Mouse (Mus musculus): ENCODE results near the gene Zpld1. TPM values are rescaled to one million over a fixed set of nuclear protein-coding genes. Genes with fewer than 3 reads are reported as not detected.

Zpld1 gene
- polyA plus RNA-seq (2014; fragmentation: Nextera tagmentation; extraction: Ambion mirVana), result 4.2 and 4.5 TPM in 2 replicates

DNA sequence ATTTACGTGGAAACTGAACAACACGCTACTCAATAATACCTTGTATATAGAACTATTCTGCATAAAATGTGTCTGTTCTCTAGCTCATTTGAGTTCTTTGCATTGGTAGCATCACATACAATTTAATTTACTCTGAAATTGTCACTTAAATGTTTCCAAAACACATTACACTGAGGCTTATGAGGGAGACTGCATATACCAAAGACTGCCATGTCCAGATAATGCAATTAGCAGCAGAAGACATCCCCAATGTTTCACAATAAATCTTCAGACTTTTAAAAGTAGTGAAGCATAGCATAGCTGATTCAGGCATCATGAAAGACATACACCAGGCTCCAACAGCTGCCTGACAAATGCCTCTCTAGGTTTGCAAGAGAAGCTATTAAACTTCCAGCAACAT, at the start of gene Zpld1:
TSS of gene Zpld1 (minus strand) at position 101 of the 400 bp plus-strand sequence.
- no peak within 1 kb of the TSS for H3K27ac ChIP-seq (replicated peaks; ENCODE audit: low read depth, low read length)
- no peaks in the 10 kb centered on the region for H3K4me1 ChIP-seq (ENCODE audit: control insufficient read depth, insufficient read depth, low read length)
- H3K4me2 ChIP-seq (ENCODE audit: low read depth, low read length), result no peak within 1 kb of the TSS
- no peaks in the 10 kb centered on the region for H3K27me3 ChIP-seq (replicated peaks; ENCODE audit: control insufficient read depth, insufficient read depth, low read length)
- DNase-seq (ENCODE audit: low spot score) (no peak), ATAC-seq (ENCODE audit: low read depth) (no peak)
- no peak within 1 kb of the TSS for H3K4me3 ChIP-seq (ENCODE audit: low read depth, low read length)
- WGBS, result 94% methylated on average over 2 of the region's 2 CpGs
- no peak within 1 kb of the TSS for H3K9ac ChIP-seq (ENCODE audit: low read depth, low read length)
- no peaks in the 10 kb centered on the region for H3K9me3 ChIP-seq (ENCODE audit: control insufficient read depth, low read length)
- no peaks in the 10 kb centered on the region for H3K36me3 ChIP-seq (ENCODE audit: control insufficient read depth, insufficient read depth, low read length)

DNA sequence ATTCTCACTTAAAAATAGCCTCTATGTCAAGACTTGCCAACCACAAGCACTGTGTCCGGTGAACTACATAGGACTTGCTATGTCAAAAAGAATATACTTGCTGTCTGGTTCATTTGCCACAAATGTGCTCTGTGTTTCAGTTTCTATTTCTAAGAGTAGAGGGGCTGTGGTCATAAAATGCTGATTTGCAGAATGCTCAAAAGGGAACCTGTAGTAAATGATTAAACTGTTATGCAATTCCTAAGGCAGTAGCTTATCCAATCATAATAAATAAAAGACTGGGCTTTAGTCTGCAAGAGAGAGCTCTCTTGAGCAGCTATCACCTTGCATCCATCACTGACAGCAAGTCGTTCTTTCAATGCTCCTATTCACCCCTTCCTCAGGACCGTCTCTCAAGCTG, 47.9 kb upstream of the Zpld1 start:
- Histone ChIP-seq H3K9me3 (ENCODE audit: control insufficient read depth, low read length) (peaks cover 6% of the 10 kb centered on the region), H3K27me3 (replicated peaks; ENCODE audit: control insufficient read depth, insufficient read depth, low read length) (no peaks in the 10 kb centered on the region), H3K4me1 (ENCODE audit: control insufficient read depth, insufficient read depth, low read length) (no peaks in the 10 kb centered on the region), H3K36me3 (ENCODE audit: control insufficient read depth, insufficient read depth, low read length) (no peaks in the 10 kb centered on the region), H3K27ac (replicated peaks; ENCODE audit: low read depth, low read length) (no peak overlapping the region), H3K4me3 (ENCODE audit: low read depth, low read length) (no peak overlapping the region), H3K4me2 (ENCODE audit: low read depth, low read length) (no peak overlapping the region), H3K9ac (ENCODE audit: low read depth, low read length) (no peak overlapping the region)
- DNase-seq (ENCODE audit: low spot score), result no peak
- WGBS, result 75% methylated on average over 3 of the region's 3 CpGs
- ATAC-seq (ENCODE audit: low read depth), result no peak

DNA sequence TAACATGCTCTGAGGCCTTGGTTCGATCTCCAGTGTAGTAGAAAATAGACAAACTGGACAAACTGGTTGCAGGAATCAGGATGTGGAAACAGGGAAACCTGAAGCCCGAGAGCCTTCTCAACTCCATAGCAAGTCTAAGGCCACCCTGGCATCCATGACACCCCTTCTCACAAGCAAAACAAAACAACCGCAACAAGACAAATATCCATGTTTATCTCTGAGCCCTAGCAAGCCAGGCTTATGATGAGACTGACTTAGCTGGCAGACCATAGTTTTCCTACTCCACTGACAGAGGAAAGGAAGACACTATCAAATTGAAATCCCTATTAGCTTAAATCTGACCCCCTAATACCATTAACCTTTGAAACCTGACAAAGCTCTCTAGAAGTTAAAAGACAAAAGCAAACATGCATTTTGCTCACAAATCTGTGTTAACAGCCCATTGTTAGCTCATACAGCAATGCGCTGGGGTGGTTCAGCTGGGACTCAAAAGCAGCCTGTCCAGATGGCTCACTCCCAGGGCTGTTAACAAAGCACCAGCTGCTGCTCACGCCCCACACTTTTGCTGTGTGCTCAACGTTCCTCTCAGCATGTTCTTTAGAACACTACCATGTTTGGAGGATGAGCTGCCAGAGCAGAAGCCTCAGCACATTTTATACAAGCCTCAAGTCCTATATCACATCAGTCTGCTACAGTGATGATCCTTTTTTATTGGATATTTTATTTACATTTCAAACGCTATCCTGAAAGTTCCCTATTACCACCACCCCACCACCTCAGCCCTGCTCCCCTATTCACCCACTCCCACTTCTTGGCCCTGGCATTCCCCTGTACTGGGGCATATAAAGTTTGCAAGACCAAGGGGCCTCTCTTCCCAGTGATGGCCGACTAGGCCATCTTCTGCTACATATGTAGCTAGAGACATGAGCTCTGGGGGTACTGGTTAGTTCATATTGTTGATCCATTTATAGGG, 24.0 kb upstream of the Zpld1 start:
- Histone ChIP-seq H3K4me2 (ENCODE audit: low read depth, low read length) (no peak overlapping the region), H3K4me1 (ENCODE audit: control insufficient read depth, insufficient read depth, low read length) (no peaks in the 10 kb centered on the region), H3K9me3 (ENCODE audit: control insufficient read depth, low read length) (no peaks in the 10 kb centered on the region), H3K36me3 (ENCODE audit: control insufficient read depth, insufficient read depth, low read length) (no peaks in the 10 kb centered on the region), H3K4me3 (ENCODE audit: low read depth, low read length) (no peak overlapping the region), H3K9ac (ENCODE audit: low read depth, low read length) (no peak overlapping the region), H3K27ac (replicated peaks; ENCODE audit: low read depth, low read length) (no peak overlapping the region), H3K27me3 (replicated peaks; ENCODE audit: control insufficient read depth, insufficient read depth, low read length) (no peaks in the 10 kb centered on the region)
- WGBS, result 56% methylated on average over 8 of the region's 8 CpGs
- peak; percentile 80 for DNase-seq (ENCODE audit: low spot score)
- peak; percentile 97 for ATAC-seq (ENCODE audit: low read depth)

DNA sequence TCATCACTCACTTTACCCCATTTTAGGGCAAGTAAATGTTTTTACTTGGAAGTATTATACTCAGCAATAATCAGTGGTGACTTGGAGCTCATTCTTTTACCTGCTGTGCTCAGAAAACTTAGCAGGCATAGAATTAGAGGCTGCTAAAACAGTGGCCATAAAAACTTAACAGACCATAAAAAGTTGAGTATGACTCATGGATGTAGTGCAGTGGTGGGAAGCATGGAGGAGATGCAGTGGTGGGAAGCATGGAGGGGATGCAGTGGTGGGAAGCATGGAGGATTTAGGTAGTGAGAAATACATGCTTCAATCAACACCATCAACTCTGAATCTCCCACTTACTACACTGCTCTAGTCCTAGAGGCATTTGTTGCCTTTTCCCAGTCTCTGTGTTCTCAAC, 19.2 kb upstream of the Zpld1 start:
- Histone ChIP-seq H3K9ac (ENCODE audit: low read depth, low read length) (no peak overlapping the region), H3K9me3 (ENCODE audit: control insufficient read depth, low read length) (no peaks in the 10 kb centered on the region), H3K4me2 (ENCODE audit: low read depth, low read length) (no peak overlapping the region), H3K27me3 (replicated peaks; ENCODE audit: control insufficient read depth, insufficient read depth, low read length) (no peaks in the 10 kb centered on the region), H3K4me1 (ENCODE audit: control insufficient read depth, insufficient read depth, low read length) (no peaks in the 10 kb centered on the region), H3K36me3 (ENCODE audit: control insufficient read depth, insufficient read depth, low read length) (no peaks in the 10 kb centered on the region), H3K4me3 (ENCODE audit: low read depth, low read length) (no peak overlapping the region), H3K27ac (replicated peaks; ENCODE audit: low read depth, low read length) (no peak overlapping the region)
- DNase-seq (ENCODE audit: low spot score), result no peak
- ATAC-seq (ENCODE audit: low read depth), result no peak

DNA sequence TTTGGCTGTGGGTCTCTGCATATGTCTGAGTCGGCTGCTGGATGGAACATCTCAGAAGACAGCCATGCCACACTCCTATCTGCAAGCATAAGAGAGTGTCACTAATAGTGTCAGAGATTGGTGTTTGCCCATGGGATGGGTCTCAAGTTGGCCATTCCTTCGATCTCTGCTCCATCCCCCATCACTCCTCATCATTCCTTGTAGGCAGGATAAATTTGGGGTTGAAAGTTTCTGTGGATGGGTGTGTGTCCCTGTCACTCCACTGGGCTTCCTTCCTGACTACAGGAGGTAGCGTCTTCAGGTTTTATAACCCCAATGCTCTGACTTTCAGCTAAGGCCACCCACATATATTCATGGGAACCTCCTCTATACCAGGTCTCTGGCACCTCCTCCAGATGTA, 14.3 kb upstream of the Zpld1 start:
- H3K27me3 ChIP-seq (replicated peaks; ENCODE audit: control insufficient read depth, insufficient read depth, low read length), result no peaks in the 10 kb centered on the region
- WGBS, result 96% methylated on average over 3 of the region's 3 CpGs

DNA sequence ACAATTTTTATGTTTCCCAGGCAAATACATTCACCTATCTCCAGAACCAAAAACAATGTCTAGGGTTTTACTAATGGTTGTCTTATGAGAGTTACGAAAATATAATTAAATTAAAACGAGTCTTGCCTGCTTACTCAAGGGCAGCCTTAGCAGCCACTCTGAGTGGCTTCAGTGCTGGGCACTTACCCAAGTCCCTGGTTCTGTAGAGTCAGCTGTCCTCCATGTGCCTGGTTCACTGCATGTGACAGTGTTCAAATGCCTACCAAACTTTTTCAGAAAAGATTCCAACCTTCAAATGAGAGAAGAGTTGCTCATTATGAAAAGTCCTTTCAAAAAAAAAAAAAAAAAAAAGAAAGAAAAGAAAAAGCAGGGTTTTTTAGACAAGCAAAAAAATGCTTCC, 15.1 kb downstream of the Zpld1 start:
- H3K4me3 ChIP-seq (ENCODE audit: low read depth, low read length), result no peak overlapping the region
- H3K27ac ChIP-seq (replicated peaks; ENCODE audit: low read depth, low read length), result no peak overlapping the region
- no peak overlapping the region for H3K4me2 ChIP-seq (ENCODE audit: low read depth, low read length)
- DNase-seq (ENCODE audit: low spot score), result no peak
- no peaks in the 10 kb centered on the region for H3K27me3 ChIP-seq (replicated peaks; ENCODE audit: control insufficient read depth, insufficient read depth, low read length)
- no peak for ATAC-seq (ENCODE audit: low read depth)
- WGBS, result 60% methylated on average over 2 of the region's 2 CpGs
- H3K4me1 ChIP-seq (ENCODE audit: control insufficient read depth, insufficient read depth, low read length), result no peaks in the 10 kb centered on the region
- H3K9ac ChIP-seq (ENCODE audit: low read depth, low read length), result no peak overlapping the region
- no peaks in the 10 kb centered on the region for H3K36me3 ChIP-seq (ENCODE audit: control insufficient read depth, insufficient read depth, low read length)
- no peaks in the 10 kb centered on the region for H3K9me3 ChIP-seq (ENCODE audit: control insufficient read depth, low read length)

More for the DNA sequence above, 14.3 kb upstream of the Zpld1 start:
- Histone ChIP-seq H3K4me3 (ENCODE audit: low read depth, low read length) (no peak overlapping the region), H3K36me3 (ENCODE audit: control insufficient read depth, insufficient read depth, low read length) (no peaks in the 10 kb centered on the region), H3K9ac (ENCODE audit: low read depth, low read length) (no peak overlapping the region), H3K4me1 (ENCODE audit: control insufficient read depth, insufficient read depth, low read length) (no peaks in the 10 kb centered on the region), H3K9me3 (ENCODE audit: control insufficient read depth, low read length) (no peaks in the 10 kb centered on the region), H3K27ac (replicated peaks; ENCODE audit: low read depth, low read length) (no peak overlapping the region), H3K4me2 (ENCODE audit: low read depth, low read length) (no peak overlapping the region)
- DNase-seq (ENCODE audit: low spot score) (no peak), ATAC-seq (ENCODE audit: low read depth) (no peak)

DNA sequence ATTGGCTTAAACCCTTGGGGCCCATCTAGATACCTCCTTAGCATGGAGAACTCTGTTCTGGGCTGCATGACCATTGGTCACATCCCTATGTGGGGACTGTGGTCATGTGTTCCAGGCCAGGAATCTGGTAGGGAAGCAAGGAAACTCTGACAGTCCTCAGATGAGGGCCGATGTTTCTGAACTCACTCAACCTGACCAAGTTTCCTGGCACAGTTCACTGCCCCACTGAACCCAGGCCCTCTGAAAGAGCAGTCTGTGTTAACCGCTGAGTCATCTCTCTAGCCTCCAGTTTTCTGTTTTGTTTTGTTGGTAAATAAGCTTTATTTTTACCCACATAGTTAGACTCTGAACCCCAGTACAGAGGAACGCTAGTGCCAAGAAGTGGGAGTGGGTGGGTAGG, 20.3 kb downstream of the Zpld1 start:
- H3K36me3 ChIP-seq (ENCODE audit: control insufficient read depth, insufficient read depth, low read length), result no peaks in the 10 kb centered on the region
- no peaks in the 10 kb centered on the region for H3K4me1 ChIP-seq (ENCODE audit: control insufficient read depth, insufficient read depth, low read length)
- no peaks in the 10 kb centered on the region for H3K27me3 ChIP-seq (replicated peaks; ENCODE audit: control insufficient read depth, insufficient read depth, low read length)
- no peak overlapping the region for H3K4me2 ChIP-seq (ENCODE audit: low read depth, low read length)
- no peak overlapping the region for H3K9ac ChIP-seq (ENCODE audit: low read depth, low read length)
- DNase-seq (ENCODE audit: low spot score), result no peak
- 90% methylated on average over 3 of the region's 3 CpGs for WGBS
- H3K4me3 ChIP-seq (ENCODE audit: low read depth, low read length), result no peak overlapping the region
- no peak overlapping the region for H3K27ac ChIP-seq (replicated peaks; ENCODE audit: low read depth, low read length)
- H3K9me3 ChIP-seq (ENCODE audit: control insufficient read depth, low read length), result no peaks in the 10 kb centered on the region
- no peak for ATAC-seq (ENCODE audit: low read depth)

DNA sequence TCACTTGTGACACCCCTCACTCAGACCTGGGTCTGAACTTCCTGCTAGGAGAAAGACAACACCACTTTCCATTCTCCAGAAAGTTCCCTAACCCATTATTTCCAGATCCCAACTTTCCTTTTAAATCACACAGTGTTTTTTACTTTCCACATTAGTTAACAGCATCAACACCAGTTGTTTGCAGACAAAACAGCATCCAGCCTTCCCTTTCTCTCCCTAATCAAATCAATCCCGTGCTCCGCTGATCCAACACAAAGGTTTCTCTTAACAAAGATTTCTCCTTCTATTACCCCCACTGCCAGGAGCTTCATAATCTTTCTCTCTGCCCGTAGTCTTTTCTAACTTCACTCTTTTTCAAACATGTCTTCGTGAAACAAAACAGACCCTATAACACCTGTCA, 32.5 kb downstream of the Zpld1 start:
- Histone ChIP-seq H3K9me3 (ENCODE audit: control insufficient read depth, low read length) (no peaks in the 10 kb centered on the region), H3K9ac (ENCODE audit: low read depth, low read length) (no peak overlapping the region), H3K36me3 (ENCODE audit: control insufficient read depth, insufficient read depth, low read length) (no peaks in the 10 kb centered on the region), H3K27me3 (replicated peaks; ENCODE audit: control insufficient read depth, insufficient read depth, low read length) (no peaks in the 10 kb centered on the region), H3K27ac (replicated peaks; ENCODE audit: low read depth, low read length) (no peak overlapping the region), H3K4me1 (ENCODE audit: control insufficient read depth, insufficient read depth, low read length) (no peaks in the 10 kb centered on the region), H3K4me2 (ENCODE audit: low read depth, low read length) (no peak overlapping the region), H3K4me3 (ENCODE audit: low read depth, low read length) (no peak overlapping the region)
- ATAC-seq (ENCODE audit: low read depth) (no peak), DNase-seq (ENCODE audit: low spot score) (no peak)
- 31% methylated on average over 4 of the region's 4 CpGs for WGBS
